Mouse (Mus musculus) intestine, embryonic 16.5 days (tissue): Measurements from ENCODE around the gene Cfap97d1. TPM values are rescaled to one million over a fixed set of nuclear protein-coding genes. Genes with fewer than 3 reads are reported as not detected.

ENCODE experiments used
- ATAC-seq: fragments of 200-750 bp; cut with Nextera tagmentation; 2 replicates; pipeline ENCODE4 v1.8.0; 2017; ENCODE audit warnings: moderate TSS enrichment, moderate library complexity
- H3K27ac ChIP-seq: fragments of 300-500 bp; sonication (generic); 2 replicates; pipeline ENCODE4 v1.5.1; 2014; ENCODE audit warnings: mild to moderate bottlenecking, low read length
- H3K27me3 ChIP-seq: fragments of 300-500 bp; sonication (generic); replicated peaks from 2 replicates; pipeline ENCODE4 v1.6.1; 2014; ENCODE audit warnings: low read length, control low read depth, mixed read lengths; ENCODE audit not compliant: control insufficient read depth, insufficient read depth
- H3K36me3 ChIP-seq: fragments of 300-500 bp; sonication (generic); 2 replicates; pipeline ENCODE4 v1.6.1; 2014; ENCODE audit warnings: low read length, control low read depth; ENCODE audit not compliant: control insufficient read depth, insufficient read depth
- H3K4me1 ChIP-seq: fragments of 300-500 bp; sonication (generic); 2 replicates; pipeline ENCODE4 v1.6.1; 2014; ENCODE audit warnings: low read length, control low read depth, mixed read lengths; ENCODE audit not compliant: control insufficient read depth, insufficient read depth
- H3K4me2 ChIP-seq: fragments of 300-500 bp; sonication (generic); 2 replicates; pipeline ENCODE4 v1.6.1; 2014; ENCODE audit warnings: low read depth, low read length, control low read depth
- H3K4me3 ChIP-seq: fragments of 300-500 bp; sonication (generic); 2 replicates; pipeline ENCODE4 v1.5.1; 2014; ENCODE audit warnings: mild to moderate bottlenecking, low read length
- H3K9ac ChIP-seq: fragments of 300-500 bp; sonication (generic); 2 replicates; pipeline ENCODE4 v1.6.1; 2014; ENCODE audit warnings: low read depth, low read length
- H3K9me3 ChIP-seq: fragments of 300-500 bp; sonication (generic); 2 replicates; pipeline ENCODE4 v1.6.1; 2016; ENCODE audit warnings: low read length, control low read depth; ENCODE audit not compliant: control insufficient read depth
- WGBS: fragments of 180-500 bp; shearing (Covaris S2); extraction: QIAGEN DNeasy Blood & Tissue Kit; methylation state at CpG from one replicate; pipeline ENCODE4 v1.1.7; 2014; 5-methylcytosine and 5-hydroxymethylcytosine counted together
- polyA plus RNA-seq: library from polyadenylated mRNA; unstranded; fragments of >200 nt; fragmentation: Nextera tagmentation; extraction: Ambion mirVana; gene quantifications from 2 replicates; pipeline ENCODE4 v1.2.1, GENCODE M21; 2015

Gene Cfap97d1
- polyA plus RNA-seq, 1 experiment from 2014 or later, result not detected

DNA sequence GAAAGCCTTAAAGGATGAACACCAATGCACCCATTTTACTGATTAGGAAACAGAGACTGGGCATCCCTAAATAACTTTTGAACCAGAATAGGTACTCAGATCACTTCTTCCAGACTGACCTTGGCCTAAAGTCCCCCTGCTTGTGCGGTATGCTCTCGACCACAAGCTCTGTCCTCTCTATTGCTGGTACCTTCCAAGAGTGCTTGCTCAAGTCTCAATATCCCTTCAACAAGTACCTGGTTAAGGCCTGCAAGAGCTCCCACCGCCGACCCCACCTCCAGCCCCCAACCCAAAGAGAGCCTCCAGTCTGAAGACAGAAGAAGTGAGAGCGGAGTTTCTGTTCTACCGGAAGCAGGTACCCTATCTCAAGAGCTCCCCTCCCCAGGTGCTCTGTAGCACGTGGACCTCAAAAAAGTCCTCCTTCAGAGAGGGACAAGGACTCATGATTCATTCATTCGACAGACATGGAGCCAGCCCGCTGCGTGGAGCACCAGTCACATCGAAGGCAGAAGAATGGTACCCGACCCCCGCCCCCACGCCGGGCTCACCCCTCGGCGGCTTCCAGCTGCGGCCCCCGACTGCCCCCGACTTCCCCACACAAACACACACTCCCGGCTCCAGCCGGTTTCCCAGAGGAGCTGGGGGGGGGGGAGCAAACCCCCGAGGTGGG, 42.0 kb downstream of the Cfap97d1 start:
- no peaks in the 10 kb centered on the region for H3K9me3 ChIP-seq
- H3K4me2 ChIP-seq, result peak overlapping the region; percentile 94
- no peak overlapping the region for H3K27ac ChIP-seq
- H3K27me3 ChIP-seq, result no peaks in the 10 kb centered on the region
- peak; percentile 8; the same call in 1 of the 2 replicates for ATAC-seq
- no peaks in the 10 kb centered on the region for H3K36me3 ChIP-seq
- H3K9ac ChIP-seq, result peak overlapping the region; percentile 70
- WGBS, result 6% methylated on average over 23 of the region's 23 CpGs
- peaks cover 9% of the 10 kb centered on the region for H3K4me1 ChIP-seq
- peak overlapping the region; percentile 57 for H3K4me3 ChIP-seq

DNA sequence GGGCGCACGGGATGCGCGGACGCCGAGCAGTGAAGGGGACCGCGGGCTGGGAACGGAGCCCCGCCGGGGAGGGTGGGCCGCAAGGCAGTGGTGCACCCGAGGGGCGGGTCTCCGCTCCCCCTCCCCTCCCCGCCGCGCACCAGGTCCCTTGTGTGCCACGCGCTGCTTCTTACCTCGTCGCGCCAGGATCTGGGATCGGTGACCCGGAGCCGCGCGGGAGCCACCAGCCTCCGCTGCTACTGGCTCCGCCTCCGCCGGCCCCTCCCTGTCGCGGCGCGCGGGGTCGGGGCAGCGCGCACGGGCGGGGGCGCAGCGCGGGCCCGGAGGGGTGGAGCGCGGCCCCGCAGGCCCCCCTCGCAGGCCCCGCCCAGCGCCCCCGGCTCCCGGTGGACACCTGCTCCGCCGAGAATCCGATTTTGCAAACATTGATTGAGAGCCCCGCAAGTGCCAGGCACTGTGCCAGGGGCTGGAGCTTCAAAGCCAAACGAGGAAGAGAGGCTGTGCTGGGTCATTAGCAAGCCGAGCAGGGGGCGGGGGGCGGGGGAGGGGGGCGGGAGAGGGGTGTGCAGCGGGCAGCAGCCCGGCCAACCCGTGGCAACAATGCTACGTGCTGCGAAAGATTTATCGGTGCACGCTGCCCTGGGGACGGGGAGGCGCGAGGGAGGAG, 42.7 kb downstream of the Cfap97d1 start:
- under 1% methylated on average over 59 of the region's 73 CpGs for WGBS
- peak; percentile 89 for ATAC-seq
- H3K36me3 ChIP-seq, result no peaks in the 10 kb centered on the region
- H3K9me3 ChIP-seq, result no peaks in the 10 kb centered on the region
- no peaks in the 10 kb centered on the region for H3K27me3 ChIP-seq
- peak overlapping the region; percentile 56; the same call in 1 of the 2 replicates for H3K27ac ChIP-seq
- H3K4me2 ChIP-seq, result peak overlapping the region; percentile 94
- peak overlapping the region; percentile 70 for H3K9ac ChIP-seq
- H3K4me1 ChIP-seq, result peaks cover 9% of the 10 kb centered on the region
- peak overlapping the region; percentile 57 for H3K4me3 ChIP-seq

DNA sequence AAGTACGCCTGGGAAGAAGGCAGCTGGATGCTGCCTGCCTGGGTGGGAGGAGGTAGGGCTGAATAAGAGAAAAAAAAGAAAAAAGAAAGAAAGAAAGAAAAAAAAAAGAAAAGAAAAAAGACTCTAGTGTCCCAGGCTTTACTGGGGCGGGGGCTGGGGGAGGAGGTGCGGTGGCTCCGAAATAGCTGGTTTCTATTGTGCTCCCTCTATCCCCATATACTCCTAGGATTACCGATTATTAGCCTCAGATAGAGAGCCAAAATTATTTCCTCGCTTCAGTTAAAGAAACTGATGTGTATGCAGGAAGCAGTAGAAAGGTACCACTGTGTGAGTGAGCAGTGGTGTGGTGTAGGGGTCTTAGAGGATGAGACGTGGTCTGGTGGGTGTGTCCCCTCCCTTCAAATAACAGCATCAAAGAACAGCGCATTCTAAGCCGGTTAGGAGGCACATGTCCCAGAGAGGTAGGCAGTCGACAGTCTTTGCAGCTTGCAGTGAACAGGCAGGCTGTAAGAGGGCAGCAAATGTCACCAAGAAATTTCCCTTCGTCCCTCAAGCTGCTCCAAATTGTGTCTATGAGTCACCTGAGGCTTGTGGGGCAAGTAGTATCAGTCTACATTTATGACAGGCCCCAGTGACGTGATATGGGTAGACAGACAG, 43.4 kb downstream of the Cfap97d1 start:
- H3K4me3 ChIP-seq, result peak overlapping the region; percentile 57
- WGBS, result 6% methylated on average over 12 of the region's 12 CpGs
- peak overlapping the region; percentile 94 for H3K4me2 ChIP-seq
- H3K27ac ChIP-seq, result peak overlapping the region; percentile 45
- H3K4me1 ChIP-seq, result peaks cover 9% of the 10 kb centered on the region
- no peak for ATAC-seq
- H3K9me3 ChIP-seq, result no peaks in the 10 kb centered on the region
- no peaks in the 10 kb centered on the region for H3K27me3 ChIP-seq
- H3K36me3 ChIP-seq, result no peaks in the 10 kb centered on the region
- peak overlapping the region; percentile 70; the same call in 1 of the 2 replicates for H3K9ac ChIP-seq

DNA sequence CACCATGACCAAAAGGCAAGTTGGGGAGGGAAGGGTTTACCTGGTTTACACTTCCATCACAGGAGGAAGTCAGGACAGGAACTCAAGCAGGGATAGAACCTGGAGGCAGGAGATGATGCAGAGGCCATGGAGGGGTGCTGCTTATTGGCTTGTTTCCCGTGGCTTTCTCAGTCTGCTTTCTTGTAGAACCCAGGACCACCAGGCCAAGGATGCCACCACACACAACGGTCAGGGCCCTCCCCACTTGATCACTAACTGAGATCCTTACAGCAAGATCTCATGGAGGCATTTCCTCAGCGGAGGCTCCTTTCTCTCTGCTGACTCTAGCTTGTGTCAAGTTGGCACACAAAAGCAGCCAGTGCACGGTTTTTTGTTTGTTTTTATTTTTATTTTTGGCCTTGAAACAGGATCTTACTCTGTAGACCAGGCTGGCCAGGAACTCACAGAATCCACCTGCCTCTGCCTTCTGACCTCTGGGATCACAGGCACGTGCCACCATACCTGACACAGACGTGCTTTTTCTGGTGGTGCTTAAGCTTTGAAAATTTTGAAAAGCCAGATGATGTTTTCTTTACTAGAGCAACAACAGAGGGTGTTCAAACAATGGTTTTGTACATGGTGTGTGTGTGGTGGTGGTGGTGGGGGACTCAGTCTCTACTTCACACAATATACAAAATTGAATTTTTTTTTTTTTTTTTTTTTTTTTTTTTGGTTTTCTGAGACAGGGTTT, 44.2 kb downstream of the Cfap97d1 start, which contains the start of gene Mpp3:
Gene Mpp3, minus strand, starts transcription at position 375 of the 730 bp plus-strand sequence.
- Histone ChIP-seq H3K27me3 (no peaks in the 10 kb centered on the region), H3K36me3 (no peaks in the 10 kb centered on the region), H3K4me1 (peaks cover 9% of the 10 kb centered on the region), H3K27ac (peak within 1 kb of the TSS; percentile 45), H3K9me3 (no peaks in the 10 kb centered on the region), H3K9ac (no peak within 1 kb of the TSS), H3K4me3 (peak within 1 kb of the TSS; percentile 57), H3K4me2 (peak within 1 kb of the TSS; percentile 94)
- ATAC-seq, result no peak
- 70% methylated on average over 6 of the region's 6 CpGs for WGBS

- no peak overlapping the region for H3K27ac ChIP-seq
- H3K4me2 ChIP-seq, result no peak overlapping the region
- H3K9me3 ChIP-seq, result no peaks in the 10 kb centered on the region
- ATAC-seq, result no peak
- WGBS, result 77% methylated on average over 4 of the region's 4 CpGs
- no peaks in the 10 kb centered on the region for H3K36me3 ChIP-seq
- H3K4me3 ChIP-seq, result no peak overlapping the region
- no peaks in the 10 kb centered on the region for H3K27me3 ChIP-seq
- H3K9ac ChIP-seq, result no peak overlapping the region
- H3K4me1 ChIP-seq, result peaks cover 9% of the 10 kb centered on the region
These were observed 45.2 kb downstream of the Cfap97d1 start for GRCm38 (mm10) chr11:102029304-102029703.

DNA sequence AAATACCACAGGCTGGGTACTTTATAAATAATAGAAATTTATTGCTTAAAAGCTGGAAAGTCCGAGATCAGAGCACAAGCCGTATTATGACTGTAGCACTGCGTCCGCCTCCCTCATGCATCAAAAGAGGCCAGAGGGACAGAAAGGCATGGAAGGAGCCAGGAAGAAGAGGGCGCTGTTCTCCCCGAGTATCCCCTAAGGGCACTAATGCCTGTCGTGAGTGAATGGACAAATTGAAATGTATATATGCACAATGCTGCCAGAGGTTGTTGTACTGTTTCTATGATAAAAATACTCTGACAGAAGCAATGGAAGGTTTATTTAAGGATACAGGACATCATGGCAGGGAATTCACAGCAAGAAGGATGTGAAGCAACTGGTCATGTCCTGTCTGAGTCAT, 45.9 kb downstream of the Cfap97d1 start:
- no peak for ATAC-seq
- no peak overlapping the region for H3K9ac ChIP-seq
- no peak overlapping the region for H3K4me3 ChIP-seq
- no peak overlapping the region for H3K4me2 ChIP-seq
- H3K27ac ChIP-seq, result no peak overlapping the region
- WGBS, result 32% methylated on average over 7 of the region's 7 CpGs
- H3K27me3 ChIP-seq, result no peaks in the 10 kb centered on the region
- no peaks in the 10 kb centered on the region for H3K36me3 ChIP-seq
- H3K4me1 ChIP-seq, result peaks cover 9% of the 10 kb centered on the region
- H3K9me3 ChIP-seq, result no peaks in the 10 kb centered on the region

- no peak for ATAC-seq
- Histone ChIP-seq H3K4me1 (peaks cover 8% of the 10 kb centered on the region), H3K27me3 (no peaks in the 10 kb centered on the region), H3K9ac (no peak overlapping the region), H3K4me2 (no peak overlapping the region), H3K9me3 (no peaks in the 10 kb centered on the region), H3K36me3 (no peaks in the 10 kb centered on the region), H3K4me3 (no peak overlapping the region), H3K27ac (no peak overlapping the region)
- WGBS, result 80% methylated on average over 7 of the region's 7 CpGs
These were observed 47.1 kb downstream of the Cfap97d1 start for GRCm38 (mm10) chr11:102031149-102031548.

DNA sequence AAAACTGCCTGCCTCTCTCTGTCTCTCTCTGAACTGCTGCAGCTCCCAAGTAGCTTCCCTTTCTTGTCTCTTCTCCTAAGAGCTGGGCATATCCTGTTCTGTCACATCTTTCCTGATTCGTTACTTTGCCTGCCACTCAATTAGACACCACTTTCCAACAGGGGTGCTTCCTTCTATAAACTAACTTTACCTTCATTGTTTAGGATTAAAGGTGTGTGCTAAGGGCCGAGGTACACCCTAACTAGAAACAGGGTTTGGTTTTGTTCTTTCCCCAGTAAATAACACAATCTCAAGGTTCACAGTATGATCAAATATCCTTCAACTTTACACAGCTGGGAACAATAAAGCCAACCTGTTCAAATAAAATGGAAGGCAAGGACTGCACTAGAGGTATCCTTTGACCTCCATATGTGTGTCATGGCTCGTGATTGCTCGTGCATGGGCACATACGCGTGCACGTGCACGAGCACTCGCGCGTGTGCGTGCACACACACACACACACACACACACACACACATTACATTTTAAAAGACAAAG, 49.0 kb downstream of the Cfap97d1 start:
- WGBS, result 83% methylated on average over 12 of the region's 12 CpGs
- peak; percentile 55; the same call in 1 of the 2 replicates for ATAC-seq
- H3K4me2 ChIP-seq, result no peak overlapping the region

More for the DNA sequence above, 49.0 kb downstream of the Cfap97d1 start:
- no peak overlapping the region for H3K27ac ChIP-seq
- no peak overlapping the region for H3K9ac ChIP-seq
- no peak overlapping the region for H3K4me3 ChIP-seq
- H3K27me3 ChIP-seq, result no peaks in the 10 kb centered on the region
- H3K4me1 ChIP-seq, result no peaks in the 10 kb centered on the region
- no peaks in the 10 kb centered on the region for H3K36me3 ChIP-seq
- no peaks in the 10 kb centered on the region for H3K9me3 ChIP-seq
